Mouse (Mus musculus): Measurements from ENCODE around the gene Zdhhc18. TPM values are rescaled to one million over a fixed set of nuclear protein-coding genes. Genes with fewer than 3 reads are reported as not detected.

Zdhhc18 gene
- total RNA-seq, 1 experiment from 2014 or later: 20.9 TPM

DNA sequence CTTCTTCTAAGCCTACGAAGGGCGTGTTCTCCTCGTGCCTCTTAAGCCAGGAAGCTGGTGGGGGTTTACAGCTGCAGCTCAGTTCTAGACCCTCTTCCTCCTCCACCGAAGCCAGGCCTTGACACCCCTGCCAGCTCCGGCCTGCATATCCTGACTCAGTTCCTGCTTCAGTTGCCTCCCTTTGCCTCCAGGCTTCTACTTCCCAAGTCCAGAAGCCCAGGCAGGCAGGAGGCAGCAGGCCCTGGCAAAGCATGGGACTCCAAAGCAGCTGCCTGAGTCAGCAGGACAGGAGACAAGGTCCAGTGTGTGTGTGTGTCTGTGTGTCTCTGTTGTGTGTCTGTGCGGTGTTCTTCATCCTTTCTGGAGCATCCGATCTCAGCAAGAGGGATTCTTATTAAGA, 45.8 kb downstream of the Zdhhc18 start:
- no peak for DNase-seq

DNA sequence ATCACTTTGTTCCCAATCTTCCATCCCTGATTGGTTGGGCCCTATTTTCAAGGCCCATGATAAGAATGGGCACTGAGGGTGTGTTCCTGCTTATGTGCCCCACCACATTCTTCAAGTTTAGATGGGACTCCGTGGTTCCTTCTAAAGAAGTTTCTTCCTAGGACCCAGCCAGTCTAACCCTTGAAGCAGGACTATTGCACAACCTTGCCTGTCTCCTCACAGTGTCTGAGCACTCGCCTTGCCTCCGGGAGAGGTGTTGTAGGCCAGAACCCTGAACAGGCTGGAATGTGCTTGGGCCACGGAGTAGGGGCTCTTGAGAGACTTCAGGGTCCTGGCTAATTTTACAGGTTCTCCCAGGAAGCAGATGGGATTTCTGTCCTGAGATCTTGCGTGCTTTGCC, 46.9 kb downstream of the Zdhhc18 start:
- no peak for DNase-seq

DNA sequence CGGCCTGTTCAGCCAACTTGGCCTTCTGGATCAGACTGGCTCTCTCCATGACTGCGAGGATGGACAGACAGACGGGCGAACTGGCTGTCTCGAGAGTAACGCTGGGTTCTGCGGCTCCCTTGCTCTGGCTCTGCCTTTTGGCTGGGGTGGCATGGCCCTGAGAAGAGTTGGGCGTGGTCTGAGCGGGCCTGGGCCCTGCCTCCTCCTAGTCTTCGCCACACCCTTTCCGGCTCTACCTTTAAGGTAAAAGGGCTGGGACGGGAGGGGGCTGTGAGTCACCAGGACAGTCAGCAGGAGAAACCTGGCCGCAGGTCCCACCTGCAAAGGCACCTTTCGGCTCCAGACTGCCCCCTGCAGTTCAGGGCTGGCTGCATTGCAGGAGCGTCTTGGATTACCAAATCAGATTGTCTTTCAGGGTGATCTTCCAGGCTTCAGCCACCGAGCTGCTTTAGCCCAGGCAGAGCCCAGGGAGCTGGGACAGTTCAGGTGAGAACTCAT, 48.2 kb downstream of the Zdhhc18 start, which contains the start of gene Sfn:
TSS of gene Sfn (minus strand) at position 448 of the 498 bp plus-strand sequence.
- peak; percentile 45 for DNase-seq

DNA sequence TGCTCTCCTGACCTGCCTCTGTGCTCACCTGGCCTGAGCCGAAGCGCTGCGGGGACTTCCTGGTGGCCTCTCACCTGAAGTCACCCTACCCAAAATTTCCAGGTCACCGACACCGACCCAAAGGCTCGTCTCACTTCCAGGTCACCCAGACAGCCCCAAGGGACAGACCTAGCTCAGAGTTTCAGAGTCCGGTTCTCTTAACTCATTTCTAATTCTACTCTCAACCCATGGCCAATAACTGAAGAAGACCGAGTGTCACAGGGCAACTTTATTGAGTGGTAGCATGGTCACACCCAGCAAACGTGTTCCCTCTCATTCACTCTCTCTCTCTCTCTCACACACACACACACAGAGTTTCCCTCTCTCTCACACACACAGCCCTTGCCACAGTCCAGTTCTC, 49.6 kb downstream of the Zdhhc18 start:
- no peak for DNase-seq

DNA sequence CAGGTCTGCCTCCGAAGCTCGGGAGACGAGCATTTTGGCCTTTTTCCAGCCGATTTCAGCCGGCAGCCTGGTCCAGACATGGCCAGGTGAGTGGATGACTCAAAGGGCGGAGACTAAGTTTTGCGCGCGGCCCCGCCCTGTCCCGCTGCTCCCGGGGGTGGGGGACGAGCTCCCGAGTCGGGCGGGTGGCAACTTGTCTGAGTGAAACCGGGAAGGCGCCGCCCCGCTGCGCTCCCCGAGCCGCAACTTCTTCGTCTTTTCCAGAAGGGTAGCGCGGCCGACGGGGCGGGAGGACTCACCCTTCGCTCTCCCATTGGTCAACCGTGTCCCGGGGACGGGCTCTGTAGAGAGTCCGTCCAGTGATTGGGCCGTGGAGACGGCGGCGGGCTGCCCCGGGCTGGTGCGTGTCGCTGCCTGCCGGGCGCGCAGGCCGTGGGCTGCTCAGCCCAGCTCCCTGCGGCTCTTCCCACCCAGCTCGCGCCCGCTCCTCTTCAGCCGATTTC, 50.3 kb downstream of the Zdhhc18 start:
- DNase-seq: peak; percentile 95

DNA sequence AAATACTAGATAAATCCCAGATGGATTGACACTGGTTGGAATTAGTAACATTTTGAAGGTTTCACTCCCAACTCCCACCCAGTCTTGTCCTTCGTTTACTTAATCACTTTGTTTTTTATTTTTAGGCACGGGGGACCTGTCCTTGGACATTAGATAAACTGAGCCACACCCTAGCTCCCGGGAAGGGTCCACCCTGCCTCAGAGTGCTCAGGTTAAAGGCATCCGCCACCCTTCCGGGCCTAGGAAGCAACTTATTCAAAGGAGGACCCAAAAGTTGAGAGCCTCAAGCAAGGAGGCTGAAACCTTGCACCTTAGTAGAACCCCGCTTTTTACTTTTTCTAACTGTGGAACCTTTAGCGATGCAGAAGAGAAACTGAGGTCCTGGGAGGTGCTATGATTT, 50.8 kb downstream of the Zdhhc18 start:
- no peak for DNase-seq

DNA sequence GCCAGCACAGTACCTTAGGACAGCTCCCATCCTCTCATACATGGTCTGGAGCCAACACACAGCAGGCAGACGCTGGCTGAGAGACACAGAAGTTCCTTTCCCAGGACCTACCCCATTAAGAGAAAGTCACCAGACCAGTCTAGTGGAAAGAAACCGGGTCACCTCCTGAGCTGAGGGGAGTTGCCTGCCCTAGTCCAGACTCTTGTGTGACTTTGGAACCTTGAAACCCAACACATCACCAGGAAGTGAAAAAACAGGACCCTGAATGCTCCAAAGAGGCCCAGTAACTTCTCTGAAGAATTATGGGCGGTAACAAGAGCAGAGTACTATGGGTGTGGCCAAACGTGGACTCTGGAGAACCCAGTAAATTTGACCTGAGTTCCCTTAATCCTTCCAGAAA, 51.3 kb downstream of the Zdhhc18 start:
- no peak for DNase-seq

DNA sequence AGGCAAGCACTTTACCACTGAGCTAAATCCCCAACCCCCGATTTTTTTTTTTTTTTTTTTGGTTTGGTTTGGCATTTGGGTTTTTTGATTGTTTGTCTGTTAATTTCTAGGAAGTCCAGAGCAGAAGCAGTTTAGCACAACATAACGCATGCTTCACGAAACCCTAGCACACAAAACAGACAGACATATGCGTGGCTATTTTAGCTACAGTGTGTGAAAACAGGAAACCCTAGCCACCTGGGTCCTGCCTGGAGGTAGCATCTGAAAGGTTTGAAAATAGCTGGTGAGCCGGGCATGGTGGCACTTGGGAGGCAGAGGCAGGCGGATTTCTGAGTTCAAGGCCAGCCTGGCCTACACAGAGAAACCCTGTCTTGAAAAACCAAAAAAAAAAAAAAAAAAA, 53.9 kb downstream of the Zdhhc18 start:
- no peak for DNase-seq

DNA sequence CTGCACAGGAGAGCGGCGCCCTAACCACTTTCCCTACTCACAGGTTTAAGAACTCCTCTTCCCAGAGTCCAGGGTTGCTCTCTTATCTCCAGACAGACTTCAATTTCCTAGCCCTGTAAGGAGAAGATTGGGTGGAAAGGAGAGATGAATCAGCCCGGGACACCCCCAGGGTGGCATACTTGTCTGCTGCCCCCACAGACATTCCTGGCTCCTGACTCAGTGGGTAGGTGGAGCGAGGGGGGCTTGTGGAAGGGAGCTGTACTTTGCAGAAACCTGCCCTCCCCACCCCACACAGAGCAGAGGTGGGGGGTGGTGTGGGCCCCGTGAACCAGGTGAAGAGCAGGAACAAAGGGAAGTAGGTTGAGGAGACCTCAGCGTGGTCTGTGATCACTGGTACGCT, 54.4 kb downstream of the Zdhhc18 start:
- DNase-seq: no peak

DNA sequence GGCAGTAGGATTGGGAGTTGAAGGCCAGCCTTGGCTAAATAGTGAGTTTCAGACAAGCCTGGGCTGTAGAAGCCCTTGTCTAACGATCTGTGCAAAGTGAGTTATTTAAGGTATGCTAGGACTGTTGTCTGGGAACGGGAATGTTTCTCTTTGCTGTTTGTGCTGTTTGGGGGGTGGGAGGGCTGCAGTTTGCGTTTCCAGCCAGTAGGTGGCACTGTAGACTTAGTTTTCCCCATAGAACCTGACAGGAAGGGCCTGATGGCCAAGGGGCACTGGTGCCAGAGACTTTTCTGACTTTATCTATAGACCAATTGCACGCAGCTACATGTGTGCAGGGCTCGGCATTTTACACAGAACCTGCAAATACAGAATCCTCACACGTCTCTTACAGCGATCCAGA, 57.4 kb downstream of the Zdhhc18 start:
- DNase-seq: peak; percentile 61

DNA sequence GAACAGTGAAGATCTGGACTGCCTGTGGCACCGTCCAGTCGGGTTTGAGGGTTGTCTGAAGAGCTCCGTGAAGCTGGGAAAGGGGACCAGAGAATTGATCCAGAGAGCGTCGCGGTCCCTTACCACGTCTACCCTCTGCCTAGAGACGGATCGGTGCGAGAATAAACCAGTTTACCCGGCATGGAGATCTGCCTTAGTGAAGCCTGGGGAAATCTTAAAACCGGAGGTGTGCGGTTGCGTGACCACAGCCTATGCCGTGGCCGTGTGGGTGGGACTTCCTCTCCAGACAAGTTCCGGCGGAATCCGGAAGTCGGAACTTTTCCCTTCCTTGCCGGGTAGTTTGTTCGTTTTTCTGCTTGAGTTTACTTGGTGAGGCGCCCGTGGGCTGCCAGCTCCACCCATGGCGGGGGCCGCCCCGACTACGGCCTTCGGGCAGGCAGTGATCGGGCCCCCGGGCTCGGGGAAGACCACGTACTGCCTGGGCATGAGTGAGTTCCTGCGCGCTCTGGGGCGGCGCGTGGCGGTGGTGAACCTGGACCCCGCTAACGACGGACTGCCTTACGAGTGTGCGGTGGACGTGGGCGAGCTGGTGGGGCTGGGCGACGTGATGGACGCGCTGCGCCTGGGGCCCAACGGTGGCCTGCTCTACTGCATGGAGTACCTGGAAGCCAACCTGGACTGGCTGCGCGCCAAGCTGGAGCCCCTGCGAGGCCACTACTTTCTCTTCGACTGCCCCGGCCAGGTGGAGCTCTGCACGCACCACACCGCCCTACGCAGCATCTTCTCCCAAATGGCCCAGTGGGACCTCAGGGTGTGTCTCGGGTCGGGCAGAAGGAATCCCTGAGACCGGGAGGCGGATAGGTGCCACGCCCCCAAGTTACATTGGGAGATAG, 65.6 kb downstream of the Zdhhc18 start, which contains the start of gene Gpn2:
TSS of gene Gpn2 (plus strand) at position 304 of the 893 bp plus-strand sequence.
- DNase-seq: peak; percentile 83

DNA sequence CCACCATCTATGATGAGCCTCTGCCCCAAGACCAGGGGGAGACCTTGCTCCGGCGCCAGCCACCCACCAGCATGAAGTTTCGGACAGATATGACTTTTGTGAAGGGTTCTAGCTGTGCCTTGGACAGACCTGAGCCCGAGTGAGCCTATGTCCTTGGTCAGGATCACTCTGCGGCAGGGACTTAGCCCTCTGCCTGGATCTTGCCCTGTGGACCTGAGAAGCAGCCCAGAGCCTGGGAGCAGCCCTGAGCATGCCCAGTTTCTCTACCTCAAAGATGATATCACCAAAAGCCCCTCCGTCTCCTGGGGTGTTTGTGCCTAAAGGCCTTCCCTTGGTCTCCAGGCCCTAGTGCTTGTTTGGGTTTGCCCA, 66.3 kb downstream of the Zdhhc18 start:
- DNase-seq: no peak

DNA sequence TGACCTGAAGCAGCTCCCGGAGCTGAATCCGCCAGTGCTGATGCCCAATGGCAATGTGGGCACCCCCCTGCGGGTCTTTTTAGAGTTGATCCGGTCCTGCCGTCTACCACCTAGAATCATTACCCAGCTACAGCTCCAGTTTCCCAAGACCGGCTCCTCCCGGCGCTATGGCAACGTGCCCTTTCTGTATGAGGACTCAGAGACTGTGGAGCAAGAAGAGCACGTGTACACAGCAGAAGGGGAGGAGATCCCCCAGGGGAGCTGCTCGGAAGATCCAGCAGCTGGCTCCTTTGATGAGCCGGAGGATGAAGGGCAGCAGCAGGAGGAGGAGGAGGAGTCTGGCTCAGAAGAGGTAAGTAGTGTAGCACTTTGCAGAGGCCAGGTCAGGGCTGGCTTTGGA, 72.0 kb downstream of the Zdhhc18 start:
- DNase-seq: no peak

DNA sequence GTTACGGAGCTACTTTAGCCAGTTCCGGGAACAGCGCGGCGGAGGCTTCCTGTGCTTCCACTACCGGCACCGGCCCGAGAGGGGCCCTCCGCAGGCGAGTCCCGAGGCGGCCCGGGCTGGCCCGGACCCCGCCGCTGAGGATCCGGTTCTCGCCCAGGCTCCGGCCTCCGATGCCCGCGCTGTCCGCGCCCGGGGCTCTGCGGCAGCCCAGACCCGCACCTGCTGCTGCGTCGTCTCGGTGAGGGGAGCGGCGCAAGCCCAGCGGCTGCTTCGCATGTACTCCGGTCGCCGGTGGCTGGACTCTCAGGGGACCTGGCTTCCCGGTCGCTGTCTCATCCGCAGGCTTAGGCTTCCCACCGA, 75.1 kb downstream of the Zdhhc18 start:
- no peak for DNase-seq

DNA sequence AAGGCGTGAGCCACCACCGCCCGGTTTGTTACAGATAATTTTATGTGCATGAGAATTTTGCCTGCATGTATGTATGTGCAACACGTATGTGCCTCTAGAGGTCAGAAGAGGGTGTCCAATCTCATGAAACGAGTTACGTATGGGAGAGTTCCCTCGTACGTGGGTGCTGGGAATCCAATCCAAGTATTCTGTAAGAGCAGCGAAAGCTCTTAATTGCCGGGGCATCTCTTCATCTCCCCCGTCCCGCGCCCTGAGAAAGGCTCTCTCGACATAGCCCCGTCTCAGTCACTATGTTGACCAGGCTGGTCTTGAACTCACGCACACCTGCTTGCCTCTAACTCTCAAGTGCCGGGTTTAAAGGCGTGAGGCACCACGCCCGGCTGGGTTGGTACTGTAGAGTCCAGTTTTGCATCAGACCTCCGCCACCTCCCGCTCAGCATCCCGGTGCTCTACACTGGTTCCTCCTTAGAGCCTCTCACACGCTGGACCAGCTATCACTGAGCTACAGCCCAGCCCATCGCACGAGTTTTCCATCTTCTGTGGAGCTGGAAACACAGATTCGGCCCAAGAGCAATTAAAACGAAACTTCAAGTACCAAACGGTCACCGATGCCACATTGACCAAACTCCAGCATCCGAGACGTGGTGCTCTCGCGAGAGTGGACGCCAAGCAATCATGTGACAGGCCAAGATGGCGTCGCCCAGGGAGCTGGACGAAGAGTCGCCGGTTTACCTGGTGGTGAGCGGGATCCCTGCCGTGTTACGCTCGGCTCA, 75.7 kb downstream of the Zdhhc18 start, which contains the start of gene Gpatch3:
TSS of gene Gpatch3 (plus strand) at position 676 of the 773 bp plus-strand sequence.
- DNase-seq: peak; percentile 89

DNA sequence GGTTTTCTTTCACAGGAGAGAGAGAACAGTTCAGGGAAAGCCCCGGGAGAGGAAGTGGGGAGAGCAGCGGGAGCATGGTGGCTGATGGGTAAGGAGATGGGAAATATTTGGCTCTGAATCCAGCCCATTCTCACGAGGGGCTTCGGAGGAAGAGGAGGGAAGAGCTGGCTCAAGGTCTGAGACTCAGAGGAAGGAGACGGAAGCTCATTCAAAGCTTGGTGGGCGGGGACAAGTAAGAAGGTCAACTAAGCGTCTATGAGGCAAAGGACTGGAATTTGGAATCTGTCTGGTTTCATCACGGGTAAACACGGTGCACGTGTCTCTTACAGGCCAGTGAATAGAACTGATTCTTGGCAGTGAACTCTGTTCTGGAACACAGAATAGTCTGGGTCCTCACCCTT, 79.9 kb downstream of the Zdhhc18 start:
- DNase-seq: peak; percentile 39

DNA sequence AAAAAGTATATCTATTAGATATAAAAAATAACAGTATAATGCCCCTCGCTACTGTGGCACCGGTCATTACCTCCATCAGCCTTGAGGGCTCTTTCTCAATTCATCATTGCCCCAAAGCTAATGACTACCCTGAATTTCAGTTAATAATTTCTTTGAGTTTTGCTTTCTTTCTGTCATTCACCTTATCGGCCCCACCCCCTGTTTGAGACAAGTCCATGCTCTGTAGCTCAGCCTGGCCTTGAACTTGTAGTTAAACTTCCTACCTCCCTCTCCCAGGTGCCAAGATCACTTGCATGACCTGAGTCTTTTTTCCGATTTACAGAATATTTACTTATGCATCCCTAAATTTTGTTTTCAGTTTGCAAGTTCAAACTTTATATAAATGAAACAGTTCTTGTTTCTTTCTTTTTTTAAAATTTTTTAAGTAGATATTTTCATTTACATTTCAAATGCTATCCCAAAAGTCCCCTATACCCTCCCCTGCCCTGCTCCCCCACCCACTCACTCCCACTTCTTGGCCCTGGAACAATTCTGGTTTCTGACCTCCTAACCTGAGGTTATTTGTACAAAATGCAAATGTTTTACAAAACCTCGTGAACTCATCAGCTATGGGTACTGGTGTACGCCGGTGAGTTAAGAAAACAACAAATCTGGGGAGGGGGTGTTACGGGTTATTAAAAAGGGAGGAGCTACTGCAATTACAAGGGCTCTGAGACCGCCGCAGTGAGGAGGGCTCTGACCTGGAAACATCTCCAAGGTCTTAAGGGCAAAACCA, 80.5 kb downstream of the Zdhhc18 start:
- no peak for DNase-seq

DNA sequence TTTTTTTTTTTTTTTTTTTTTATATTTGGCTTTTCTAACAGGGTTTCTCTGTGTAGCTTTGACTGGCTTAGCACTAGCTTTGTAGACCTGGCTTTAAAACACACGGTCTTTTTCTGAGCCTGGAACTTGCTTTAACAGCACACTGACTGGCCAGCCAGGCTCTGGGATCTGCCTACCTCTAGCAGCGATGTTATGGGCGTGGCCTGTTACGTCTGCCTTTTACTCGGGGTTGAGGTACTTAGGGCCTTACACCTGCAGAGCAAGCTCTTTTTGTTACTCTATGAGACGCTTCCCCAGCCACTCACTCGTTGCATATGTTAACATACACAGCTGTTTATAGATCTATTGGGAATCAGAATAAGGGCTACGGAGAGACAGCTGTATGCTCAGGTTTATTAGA, 82.7 kb downstream of the Zdhhc18 start:
- no peak for DNase-seq

DNA sequence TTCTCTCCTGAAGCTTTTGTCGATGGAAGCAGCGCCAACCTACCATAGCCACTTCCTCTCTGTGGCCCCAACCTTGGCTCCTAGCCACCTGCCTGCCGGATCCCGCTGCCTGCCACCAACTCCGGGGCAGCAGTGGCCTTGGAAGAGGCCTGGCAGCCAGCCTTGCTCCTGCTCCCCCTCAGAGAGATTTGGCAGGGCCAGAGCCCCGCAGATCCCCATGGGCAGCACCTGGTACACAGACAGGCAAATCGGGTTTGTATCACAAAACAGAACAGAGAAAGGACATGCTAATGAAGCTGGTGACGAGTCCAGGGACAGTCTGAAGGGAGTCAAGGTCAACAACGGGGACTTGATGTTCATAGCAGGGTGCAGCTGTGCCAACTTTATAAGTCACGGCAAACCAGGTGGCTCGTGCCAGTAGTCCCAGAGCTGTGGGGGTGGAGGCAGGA, 86.8 kb downstream of the Zdhhc18 start:
- peak; percentile 91 for DNase-seq

DNA sequence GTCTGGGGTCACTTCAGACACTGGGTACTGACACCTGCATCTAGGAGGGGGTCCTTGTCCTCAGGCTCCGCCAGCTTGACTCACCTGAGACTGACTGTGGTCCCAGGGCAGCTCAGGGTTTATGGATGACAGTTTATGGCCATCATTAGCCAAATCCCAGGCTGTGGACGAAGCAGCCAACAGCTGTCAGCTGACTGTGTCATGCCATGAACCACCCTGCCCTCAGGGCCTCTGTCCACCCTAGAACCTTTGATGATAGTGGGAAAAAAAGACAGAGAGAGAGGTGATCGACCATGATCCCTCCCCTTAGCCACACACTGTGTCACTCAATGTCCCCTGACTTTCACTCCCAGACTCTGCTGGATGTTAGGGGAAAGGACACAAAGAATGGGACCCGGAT, 88.3 kb downstream of the Zdhhc18 start:
- DNase-seq: no peak

DNA sequence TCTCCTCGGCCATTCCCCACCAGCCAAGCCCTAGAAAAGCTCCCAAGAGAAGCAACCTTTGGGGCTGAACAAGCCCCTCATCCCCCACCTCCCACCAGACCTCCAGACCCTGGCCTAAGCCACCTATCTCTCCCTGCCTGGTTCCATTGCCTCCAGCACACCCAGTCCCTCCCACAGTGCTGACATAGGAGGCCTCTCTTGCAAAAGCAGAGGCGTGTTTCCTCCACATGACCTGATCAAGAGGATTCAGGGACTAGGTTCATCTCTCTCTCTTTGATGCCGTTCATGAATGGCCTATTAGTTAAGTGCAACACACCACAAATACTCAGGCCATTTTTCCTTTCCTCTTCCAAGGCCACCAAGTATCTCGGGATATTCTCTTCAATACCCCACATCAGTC, 90.1 kb downstream of the Zdhhc18 start:
- DNase-seq: no peak
